8 mouse cellular contexts compared by ENCODE assay signal in the genomic region with DNA sequence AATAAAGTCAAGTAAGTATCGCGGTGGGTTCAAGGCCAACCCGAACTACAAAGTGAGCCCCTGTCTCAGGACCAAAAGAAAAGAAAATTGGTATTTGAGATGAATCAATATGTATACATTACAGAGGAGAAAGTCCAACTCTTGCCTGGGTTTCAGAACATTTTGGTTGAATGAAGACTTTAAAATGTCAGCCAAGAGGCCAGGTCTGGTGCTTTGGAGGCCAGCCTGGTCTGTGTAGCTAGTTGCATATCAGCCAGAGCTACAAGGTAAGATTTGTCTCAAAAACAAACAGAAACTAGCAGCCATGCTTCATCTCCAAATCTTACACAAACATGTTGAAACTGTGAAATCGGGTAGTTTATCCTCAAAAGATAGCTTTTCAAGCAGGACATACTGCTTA. TPM values are rescaled to one million over a fixed set of nuclear protein-coding genes. Genes with fewer than 3 reads are reported as not detected.
A peak's percentile ranks its signal among the peaks of the same experiment; 100 is the strongest.
DNase-seq lines count a peak whose midpoint lies in the region; ATAC-seq and TF ChIP-seq lines count a peak whose summit lies in the region.
"Had no signal": no experiment of that assay in that cellular context is flagged by ENCODE, and none has a peak within 500 bp of the region (broad histone marks: within the 10 kb centered on the region; RNA-seq: fewer than 3 reads in every experiment).

No protein-coding gene starts in this region.

- peak overlapping the region; percentile 93 for H3K4me3 ChIP-seq in lung, embryonic 15.5 days
- H3K4me3 ChIP-seq in forebrain, embryonic 10.5 days = peak overlapping the region; percentile 86
- peak overlapping the region; percentile 87 for H3K4me3 ChIP-seq in limb, embryonic 12.5 days (replicated peaks)
- no peak overlapping the region for H3K4me3 ChIP-seq in small intestine, adult 2 months (ENCODE audit: low read depth, low read length)

- 0 out of 2 replicates have a peak, but pooled peaks cover 4% of the 10 kb centered on the region for H3K36me3 ChIP-seq in lung, embryonic 15.5 days
- H3K36me3 ChIP-seq in forebrain, embryonic 10.5 days (replicated peaks) = peaks cover 19% of the 10 kb centered on the region
- peaks cover 10% of the 10 kb centered on the region; the same call in 1 of the 2 replicates for H3K36me3 ChIP-seq in limb, embryonic 12.5 days
- peaks cover 4% of the 10 kb centered on the region; the same call in 1 of the 2 replicates for H3K36me3 ChIP-seq in small intestine, adult 2 months (ENCODE audit: control insufficient read depth, insufficient read depth, low read length)

- ATAC-seq in lung, embryonic 15.5 days (ENCODE audit: borderline replicate concordance, extremely low read depth, low FRiP score, low TSS enrichment) = no peak
- ATAC-seq in limb, embryonic 12.5 days (ENCODE audit: insufficient number of reproducible peaks, insufficient read depth, low FRiP score, low TSS enrichment, low read depth) = no peak

- no peak for DNase-seq in lung, adult 18-20 months
- DNase-seq in forebrain, embryonic 10.5 days (ENCODE audit: extremely low spot score, low spot score) = no peak
- DNase-seq in embryo, embryonic 10 days (ENCODE audit: low spot score) = no peak
- no peak for DNase-seq in urinary bladder, postnatal 25 days (ENCODE audit: low spot score)
- DNase-seq: layer of hippocampus, adult 9-11 months had no signal

- no peak overlapping the region for H3K27ac ChIP-seq in lung, embryonic 15.5 days
- no peak overlapping the region for H3K27ac ChIP-seq in forebrain, embryonic 10.5 days
- H3K27ac ChIP-seq in limb, embryonic 12.5 days = no peak overlapping the region
- peak overlapping the region; percentile 95; the same call in 1 of the 2 replicates for H3K27ac ChIP-seq in small intestine, adult 2 months (ENCODE audit: insufficient read depth, low read depth, low read length)

- WGBS in lung, embryonic 15.5 days = 64% methylated on average over 4 of the region's 4 CpGs
- 80% methylated on average over 4 of the region's 4 CpGs for WGBS in forebrain, embryonic 10.5 days
- WGBS in limb, embryonic 12.5 days = 76% methylated on average over 4 of the region's 4 CpGs
- 45% methylated on average over 4 of the region's 4 CpGs for WGBS in small intestine, adult 2 months

- H3K9ac ChIP-seq in lung, embryonic 15.5 days = peak overlapping the region; percentile 64
- H3K9ac ChIP-seq in limb, embryonic 12.5 days (replicated peaks) = peak overlapping the region; percentile 85; the same call in 1 of the 2 replicates

- H3K9me3 ChIP-seq in lung, embryonic 15.5 days = no peaks in the 10 kb centered on the region
- 0 out of 2 replicates have a peak, but pooled peaks cover 3% of the 10 kb centered on the region for H3K9me3 ChIP-seq in forebrain, embryonic 10.5 days
- no peaks in the 10 kb centered on the region for H3K9me3 ChIP-seq in limb, embryonic 12.5 days

- H3K27me3 ChIP-seq in lung, embryonic 15.5 days = no peaks in the 10 kb centered on the region
- peaks cover 8% of the 10 kb centered on the region; the same call in 1 of the 2 replicates for H3K27me3 ChIP-seq in forebrain, embryonic 10.5 days (ENCODE audit: poor library complexity, severe bottlenecking)
- H3K27me3 ChIP-seq in limb, embryonic 12.5 days = no peaks in the 10 kb centered on the region
- H3K27me3 ChIP-seq in small intestine, adult 2 months (ENCODE audit: control insufficient read depth, insufficient read depth, low read length) = no peaks in the 10 kb centered on the region

- H3K4me1 ChIP-seq in lung, embryonic 15.5 days = peaks cover 10% of the 10 kb centered on the region
- H3K4me1 ChIP-seq in forebrain, embryonic 10.5 days = peaks cover 14% of the 10 kb centered on the region
- H3K4me1 ChIP-seq in limb, embryonic 12.5 days (replicated peaks) = peaks cover 9% of the 10 kb centered on the region
- H3K4me1 ChIP-seq in small intestine, adult 2 months (ENCODE audit: control insufficient read depth, insufficient read depth, insufficient read length, low read length) = peaks cover 5% of the 10 kb centered on the region; the same call in 1 of the 2 replicates

- TF ChIP-seq POLR2A in small intestine, adult 2 months (IDR thresholded peaks at IDR 0.05; ENCODE audit: low read depth, low read length) = no peak

- H3K4me2 ChIP-seq in lung, embryonic 15.5 days = peak overlapping the region; percentile 75
- H3K4me2 ChIP-seq in limb, embryonic 12.5 days = peak overlapping the region; percentile 71

- TF ChIP-seq CTCF in small intestine, adult 2 months (IDR thresholded peaks at IDR 0.05; ENCODE audit: extremely low read depth, insufficient read length, insufficient replicate concordance, low read depth, low read length) = no peak

RNA-seq across cellular contexts. Expression of a gene that starts 1.0 kb away (rescaled TPM):
- polyA plus RNA-seq in lung, embryonic 15.5 days (2015; fragmentation: Nextera tagmentation; extraction: Ambion mirVana) = 17.0 and 19.1 TPM in 2 replicates
- polyA plus RNA-seq in forebrain, embryonic 10.5 days (2016; fragmentation: Nextera tagmentation; extraction: Ambion mirVana) = 21.7 and 23.5 TPM in 2 replicates
- 21.4 and 22.3 TPM in 2 replicates for polyA plus RNA-seq in limb, embryonic 12.5 days (2016; fragmentation: Nextera tagmentation; extraction: Ambion mirVana)
- 2.7 and 6.6 TPM in 2 replicates for polyA plus RNA-seq in small intestine, adult 2 months (2012; rRNA removed)

RNA-seq across cellular contexts. Expression of a gene that starts 26.3 kb away (rescaled TPM):
- polyA plus RNA-seq in lung, embryonic 15.5 days (2015; fragmentation: Nextera tagmentation; extraction: Ambion mirVana) = 305 and 316 TPM in 2 replicates
- polyA plus RNA-seq in forebrain, embryonic 10.5 days (2016; fragmentation: Nextera tagmentation; extraction: Ambion mirVana) = 296 and 303 TPM in 2 replicates
- polyA plus RNA-seq in limb, embryonic 12.5 days (2016; fragmentation: Nextera tagmentation; extraction: Ambion mirVana) = 337 and 360 TPM in 2 replicates
- 5.5 and 13.2 TPM in 2 replicates for polyA plus RNA-seq in small intestine, adult 2 months (2012; rRNA removed)

RNA-seq across cellular contexts. Expression of a gene that starts 34.3 kb away (rescaled TPM):
- 303 and 360 TPM in 2 replicates for polyA plus RNA-seq in lung, embryonic 15.5 days (2015; fragmentation: Nextera tagmentation; extraction: Ambion mirVana)
- 671 and 693 TPM in 2 replicates for polyA plus RNA-seq in forebrain, embryonic 10.5 days (2016; fragmentation: Nextera tagmentation; extraction: Ambion mirVana)
- 485 and 512 TPM in 2 replicates for polyA plus RNA-seq in limb, embryonic 12.5 days (2016; fragmentation: Nextera tagmentation; extraction: Ambion mirVana)
- polyA plus RNA-seq in small intestine, adult 2 months (2012; rRNA removed) = 6.8 and 10.7 TPM in 2 replicates

RNA-seq across cellular contexts. Expression of a gene that starts 34.4 kb away (rescaled TPM):
- polyA plus RNA-seq in lung, embryonic 15.5 days (2015; fragmentation: Nextera tagmentation; extraction: Ambion mirVana) = 330 and 331 TPM in 2 replicates
- polyA plus RNA-seq in forebrain, embryonic 10.5 days (2016; fragmentation: Nextera tagmentation; extraction: Ambion mirVana) = 636 and 697 TPM in 2 replicates
- polyA plus RNA-seq in limb, embryonic 12.5 days (2016; fragmentation: Nextera tagmentation; extraction: Ambion mirVana) = 378 and 384 TPM in 2 replicates
- 3.5 and 6.1 TPM in 2 replicates for polyA plus RNA-seq in small intestine, adult 2 months (2012; rRNA removed)

Comparison
In these comparisons a context has a peak if more than half of its experiments do, and no peak if none do; other contexts are left out.
1. RNA of a gene that starts 26.3 kb away (polyA plus RNA-seq): 337 to 360 TPM in limb, embryonic 12.5 days, 305 to 316 TPM in lung, embryonic 15.5 days and 296 to 303 TPM in forebrain, embryonic 10.5 days; 5.5 to 13.2 TPM in small intestine, adult 2 months; every median in the first group is over 10 times any median in the second.
2. RNA of a gene that starts 34.3 kb away (polyA plus RNA-seq): 671 to 693 TPM in forebrain, embryonic 10.5 days, 485 to 512 TPM in limb, embryonic 12.5 days and 303 to 360 TPM in lung, embryonic 15.5 days; 6.8 to 10.7 TPM in small intestine, adult 2 months; every median in the first group is over 10 times any median in the second.